Mouse (Mus musculus) cortical plate, adult 2 months (tissue): Measurements from ENCODE around the gene Smim24.

ENCODE experiments used
- CTCF ChIP-seq: fragments of 200-500 bp; IDR thresholded peaks from 2 replicates; pipeline ENCODE4 v1.5.1; 2011; ENCODE audit warnings: mild to moderate bottlenecking, control low read depth, low read length; ENCODE audit not compliant: insufficient read depth; ENCODE audit errors: extremely low read depth
- POLR2A ChIP-seq: fragments of 200-500 bp; IDR thresholded peaks from 2 replicates; pipeline ENCODE4 v1.6.1; 2011; ENCODE audit warnings: mild to moderate bottlenecking, low read length, control low read depth; ENCODE audit not compliant: insufficient read depth; ENCODE audit errors: extremely low read depth

- no peak for TF ChIP-seq CTCF
- no peak for TF ChIP-seq POLR2A
Observed at GRCm38 (mm10) chr10:81389373-81389772, 3.5 kb upstream of the Smim24 start.
